Mouse (Mus musculus): Measurements from ENCODE around the gene Zfp683.

DNA sequence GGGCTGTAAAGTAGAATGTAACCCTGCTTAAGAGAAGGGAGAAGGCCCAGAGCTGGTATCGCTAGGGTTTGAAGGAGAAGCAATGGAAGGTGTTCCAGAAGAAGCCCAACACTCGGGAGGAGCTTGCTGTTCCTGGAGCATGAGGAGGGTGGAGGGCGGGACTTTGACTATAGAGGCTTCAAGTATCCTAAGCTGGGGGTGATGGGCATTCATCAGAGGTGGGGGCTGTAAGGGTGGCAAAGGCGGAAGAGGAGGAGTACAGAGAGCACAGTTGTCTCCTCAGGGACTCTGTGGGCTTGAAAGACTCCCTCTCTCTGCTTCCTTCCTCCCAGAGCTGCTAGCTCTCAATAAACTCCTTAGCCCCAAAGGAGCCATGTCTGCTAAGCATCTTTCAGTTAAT, 46.6 kb downstream of the Zfp683 start:
- TF ChIP-seq CTCF (IDR thresholded peaks at IDR 0.05) (no peak), EP300 (IDR thresholded peaks at IDR 0.05) (no peak)
